Mouse (Mus musculus) bone marrow, adult 2 months (tissue): ENCODE measurements around the gene Aff3.

ENCODE experiments used
- CTCF ChIP-seq: fragments of 200-500 bp; IDR thresholded peaks from 2 replicates; pipeline ENCODE4 v1.5.1; 2011; ENCODE audit warnings: low read length, control low read depth; ENCODE audit not compliant: control insufficient read depth, insufficient read depth
- POLR2A ChIP-seq: fragments of 200-500 bp; IDR thresholded peaks from 2 replicates; pipeline ENCODE4 v1.6.1; 2011; ENCODE audit warnings: low read depth, mild to moderate bottlenecking, control low read depth, low read length, borderline replicate concordance; ENCODE audit not compliant: control insufficient read depth

DNA sequence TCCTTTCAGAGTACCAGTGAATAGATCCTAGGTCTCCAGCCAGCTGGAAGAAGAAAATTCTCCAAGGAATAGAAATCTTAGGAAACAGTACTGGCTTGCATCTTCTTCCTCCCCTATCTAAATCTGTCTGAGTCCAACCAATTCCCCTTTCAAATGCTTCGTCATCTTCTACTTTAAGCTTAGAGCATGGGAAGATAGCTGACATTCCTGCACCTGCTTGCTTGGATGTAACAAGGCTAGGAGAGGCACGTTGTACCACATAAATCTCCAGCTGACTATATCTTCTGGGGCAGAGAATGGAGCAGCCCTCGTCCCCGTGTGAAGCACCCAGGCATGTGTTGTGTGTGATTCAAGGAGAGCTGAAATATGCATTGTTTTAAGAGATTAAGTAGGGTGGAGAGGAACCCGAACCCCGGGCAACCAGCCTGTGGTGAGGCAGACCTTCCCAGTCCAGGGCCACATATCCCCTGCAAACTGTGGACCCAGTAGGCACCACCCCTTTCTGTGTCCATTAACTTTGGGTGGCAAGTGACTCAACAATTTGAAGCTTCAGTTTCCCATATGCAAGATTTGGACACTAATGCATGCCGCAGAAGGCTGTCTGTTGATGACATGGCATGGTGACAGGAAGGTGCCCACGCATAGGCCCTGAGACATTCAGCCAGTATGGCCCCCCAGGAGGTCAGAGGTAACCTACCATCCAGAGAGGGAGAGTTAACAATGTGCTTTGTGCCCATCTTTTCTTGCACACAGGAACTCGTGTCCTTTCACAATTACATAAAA is 424.1 kb downstream of the Aff3 start:
- no peak for TF ChIP-seq CTCF
- no peak for TF ChIP-seq POLR2A
